24 mouse cellular contexts compared by ENCODE assay signal in genomic region chr2:130598399-130598798, GRCm38 (mm10). TPM values are rescaled to one million over a fixed set of nuclear protein-coding genes. Genes with fewer than 3 reads are reported as not detected.
"Had no signal": no experiment of that assay in that cellular context is flagged by ENCODE, and none has a peak within 500 bp of the region (broad histone marks: within the 10 kb centered on the region; RNA-seq: fewer than 3 reads in every experiment).

No protein-coding gene starts in this region.

- H3K9ac ChIP-seq: lung, embryonic 14.5 days; midbrain, embryonic 12.5 days; neural tube, embryonic 13.5 days; neural tube, embryonic 15.5 days; stomach, embryonic 15.5 days had no signal

- H3K9me3 ChIP-seq: midbrain, embryonic 10.5 days; midbrain, embryonic 12.5 days; neural tube, embryonic 13.5 days; neural tube, embryonic 15.5 days; stomach, embryonic 15.5 days had no signal

- H3K4me1 ChIP-seq: midbrain, embryonic 10.5 days; midbrain, embryonic 12.5 days; neural tube, embryonic 13.5 days; neural tube, embryonic 15.5 days; stomach, embryonic 15.5 days had no signal

- H3K27me3 ChIP-seq: midbrain, embryonic 12.5 days; neural tube, embryonic 13.5 days; neural tube, embryonic 15.5 days; stomach, embryonic 15.5 days had no signal

- DNase-seq: lung, adult 18-20 months; lung, embryonic 14.5 days; lung, postnatal 10 days; lung, postnatal 4 days; midbrain, embryonic 14.5 days; right cerebral cortex, postnatal 14 days; thymus, adult 2 months; thymus, postnatal 25 days; thymus, postnatal 4 days had no signal

- ATAC-seq: midbrain, embryonic 16.5 days had no signal

- H3K27ac ChIP-seq: midbrain, embryonic 10.5 days; midbrain, embryonic 12.5 days; neural tube, embryonic 13.5 days; neural tube, embryonic 15.5 days; stomach, embryonic 15.5 days; stomach, postnatal 0 days had no signal

- H3K4me3 ChIP-seq: midbrain, embryonic 10.5 days; midbrain, embryonic 12.5 days; myocyte; neural tube, embryonic 13.5 days; neural tube, embryonic 15.5 days; stomach, embryonic 15.5 days had no signal

- H3K4me2 ChIP-seq: lung, embryonic 14.5 days; midbrain, embryonic 12.5 days; neural tube, embryonic 13.5 days; neural tube, embryonic 15.5 days; stomach, embryonic 15.5 days had no signal

RNA-seq across cellular contexts. Expression of gene Avp, which starts 16.0 kb away (rescaled TPM):
- total RNA-seq: megakaryocyte, adult 5-6 weeks; megakaryocyte-erythroid progenitor cell, adult 5-6 weeks had no signal
- polyA plus RNA-seq: lung, embryonic 14.5 days; lung, embryonic 16.5 days; midbrain, embryonic 10.5 days; midbrain, embryonic 12.5 days; midbrain, embryonic 14.5 days; myocyte; neural tube, embryonic 11.5 days; neural tube, embryonic 15.5 days; spleen, adult 2 months; stomach, embryonic 15.5 days; testis, adult 2 months; urinary bladder, adult 2 months had no signal

RNA-seq across cellular contexts. Expression of gene Oxt, which starts 22.4 kb away (rescaled TPM):
- total RNA-seq: megakaryocyte, adult 5-6 weeks; megakaryocyte-erythroid progenitor cell, adult 5-6 weeks had no signal
- polyA plus RNA-seq: lung, embryonic 14.5 days; lung, embryonic 16.5 days; midbrain, embryonic 10.5 days; midbrain, embryonic 12.5 days; myocyte; neural tube, embryonic 13.5 days; neural tube, embryonic 15.5 days; stomach, embryonic 15.5 days; stomach, postnatal 0 days; testis, adult 2 months; urinary bladder, adult 2 months had no signal
